Mouse (Mus musculus) embryonic facial prominence, embryonic 11.5 days (tissue): ENCODE data around the gene Vmn1r85. TPM values are rescaled to one million over a fixed set of nuclear protein-coding genes. Genes with fewer than 3 reads are reported as not detected.

Source experiments
- ATAC-seq: fragments of 200-750 bp; cut with Nextera tagmentation; replicated peaks from 2 replicates; pipeline ENCODE4 v1.8.0; 2017; ENCODE audit warnings: low read depth; ENCODE audit not compliant: insufficient number of reproducible peaks, low FRiP score, low TSS enrichment
- DNase-seq: peaks from one replicate; pipeline ENCODE4 v3.0.0-alpha.2; 2015; ENCODE audit warnings: low spot score
- H3K27ac ChIP-seq: fragments of 300-500 bp; sonication (generic); replicated peaks from 2 replicates; pipeline ENCODE4 v1.5.1; 2014; ENCODE audit warnings: mild to moderate bottlenecking, low read depth, low read length, control low read depth
- H3K27me3 ChIP-seq: fragments of 300-500 bp; sonication (generic); 2 replicates; pipeline ENCODE4 v1.6.1; 2014; ENCODE audit warnings: mild to moderate bottlenecking, low read length, moderate library complexity, mixed read lengths; ENCODE audit not compliant: control insufficient read depth, insufficient read depth
- H3K36me3 ChIP-seq: fragments of 300-500 bp; sonication (generic); replicated peaks from 2 replicates; pipeline ENCODE4 v1.6.1; 2014; ENCODE audit warnings: low read depth, mild to moderate bottlenecking, low read length, moderate library complexity, mixed read lengths; ENCODE audit not compliant: control insufficient read depth, insufficient read depth
- H3K4me1 ChIP-seq: fragments of 300-500 bp; sonication (generic); 2 replicates; pipeline ENCODE4 v1.6.1; 2014; ENCODE audit warnings: low read length, mixed read lengths; ENCODE audit not compliant: control insufficient read depth, insufficient read depth
- H3K4me2 ChIP-seq: fragments of 300-500 bp; sonication (generic); 2 replicates; pipeline ENCODE4 v1.6.1; 2014; ENCODE audit warnings: low read depth, mild to moderate bottlenecking, control low read depth, low read length, moderate library complexity
- H3K4me3 ChIP-seq: fragments of 300-500 bp; sonication (generic); 2 replicates; pipeline ENCODE4 v1.5.1; 2014; ENCODE audit warnings: low read depth, low read length, control low read depth
- H3K9ac ChIP-seq: fragments of 300-500 bp; sonication (generic); replicated peaks from 2 replicates; pipeline ENCODE4 v1.6.1; 2014; ENCODE audit warnings: mild to moderate bottlenecking, control low read depth, low read length
- H3K9me3 ChIP-seq: fragments of 300-500 bp; sonication (generic); replicated peaks from 2 replicates; pipeline ENCODE4 v1.6.1; 2016; ENCODE audit warnings: mild to moderate bottlenecking, low read length, inconsistent platforms, mixed read lengths; ENCODE audit not compliant: control insufficient read depth
- WGBS: fragments of 180-500 bp; shearing (Covaris S2); extraction: QIAGEN DNeasy Blood & Tissue Kit; methylation state at CpG from one replicate; pipeline ENCODE4 v1.1.7; 2014; 5-methylcytosine and 5-hydroxymethylcytosine counted together
- polyA plus RNA-seq: library from polyadenylated mRNA; unstranded; fragments of >200 nt; fragmentation: Nextera tagmentation; extraction: Ambion mirVana; gene quantifications from 2 replicates; pipeline ENCODE4 v1.2.1, GENCODE M21; 2014

Vmn1r85 gene
- polyA plus RNA-seq, 1 experiment from 2014 or later, result not detected

- no peaks in the 10 kb centered on the region for H3K36me3 ChIP-seq
- H3K4me1 ChIP-seq, result no peaks in the 10 kb centered on the region
- H3K9me3 ChIP-seq, result no peaks in the 10 kb centered on the region
- 92% methylated on average over 9 of the region's 9 CpGs for WGBS
- ATAC-seq (no peak), DNase-seq (no peak)
- H3K9ac ChIP-seq, result no peak overlapping the region
- no peaks in the 10 kb centered on the region for H3K27me3 ChIP-seq
- H3K4me3 ChIP-seq, result no peak overlapping the region
- H3K27ac ChIP-seq, result no peak overlapping the region
- H3K4me2 ChIP-seq, result no peak overlapping the region
Observed at GRCm38 (mm10) chr7:13059536-13059935, 35.4 kb downstream of the Vmn1r85 start.

GRCm38 (mm10) chr7:13056913-13057700, 37.9 kb downstream of the Vmn1r85 start:
- Histone ChIP-seq H3K9ac (no peak overlapping the region), H3K4me2 (no peak overlapping the region), H3K9me3 (no peaks in the 10 kb centered on the region), H3K36me3 (no peaks in the 10 kb centered on the region), H3K4me1 (no peaks in the 10 kb centered on the region), H3K27ac (no peak overlapping the region), H3K4me3 (no peak overlapping the region), H3K27me3 (no peaks in the 10 kb centered on the region)
- ATAC-seq (no peak), DNase-seq (no peak)
- 60% methylated on average over 8 of the region's 8 CpGs for WGBS

- H3K27me3 ChIP-seq, result no peaks in the 10 kb centered on the region
- H3K27ac ChIP-seq, result peak within 1 kb of the TSS; percentile 73; the same call in 1 of the 2 replicates
- peak within 1 kb of the TSS; percentile 53 for H3K4me2 ChIP-seq
- no peaks in the 10 kb centered on the region for H3K4me1 ChIP-seq
- H3K36me3 ChIP-seq, result no peaks in the 10 kb centered on the region
- ATAC-seq (peak; percentile 95), DNase-seq (peak; percentile 100)
- WGBS, result under 1% methylated on average over 41 of the region's 41 CpGs
- peak within 1 kb of the TSS; percentile 76 for H3K9ac ChIP-seq
- peak within 1 kb of the TSS; percentile 65 for H3K4me3 ChIP-seq
- no peaks in the 10 kb centered on the region for H3K9me3 ChIP-seq
Observed at GRCm38 (mm10) chr7:13054287-13055010, 40.5 kb downstream of the Vmn1r85 start, which contains the start of gene Mzf1. TSS of gene Mzf1 (minus strand) at chr7:13054764.

- Histone ChIP-seq H3K27ac (no peak overlapping the region), H3K4me2 (peak overlapping the region; percentile 41), H3K4me1 (no peaks in the 10 kb centered on the region), H3K9ac (peak overlapping the region; percentile 76), H3K4me3 (peak overlapping the region; percentile 65), H3K27me3 (no peaks in the 10 kb centered on the region), H3K36me3 (no peaks in the 10 kb centered on the region), H3K9me3 (no peaks in the 10 kb centered on the region)
- DNase-seq (no peak), ATAC-seq (no peak)
- 1% methylated on average over 15 of the region's 15 CpGs for WGBS
Observed at GRCm38 (mm10) chr7:13053961-13054286, 41.0 kb downstream of the Vmn1r85 start.

GRCm38 (mm10) chr7:13053501-13053900, 41.5 kb downstream of the Vmn1r85 start:
- Histone ChIP-seq H3K4me3 (no peak overlapping the region), H3K27me3 (no peaks in the 10 kb centered on the region), H3K4me2 (peak overlapping the region; percentile 41; the same call in 1 of the 2 replicates), H3K36me3 (no peaks in the 10 kb centered on the region), H3K9ac (no peak overlapping the region), H3K9me3 (no peaks in the 10 kb centered on the region), H3K4me1 (no peaks in the 10 kb centered on the region), H3K27ac (no peak overlapping the region)
- ATAC-seq (no peak), DNase-seq (no peak)
- 89% methylated on average over 2 of the region's 2 CpGs for WGBS

- H3K4me3 ChIP-seq, result no peak overlapping the region
- no peak overlapping the region for H3K4me2 ChIP-seq
- no peak overlapping the region for H3K9ac ChIP-seq
- H3K36me3 ChIP-seq, result no peaks in the 10 kb centered on the region
- H3K4me1 ChIP-seq, result no peaks in the 10 kb centered on the region
- ATAC-seq (no peak), DNase-seq (no peak)
- H3K27ac ChIP-seq, result no peak overlapping the region
- no peaks in the 10 kb centered on the region for H3K9me3 ChIP-seq
- WGBS, result 89% methylated on average over 13 of the region's 13 CpGs
- H3K27me3 ChIP-seq, result no peaks in the 10 kb centered on the region
Observed at GRCm38 (mm10) chr7:13053001-13053400, 42.0 kb downstream of the Vmn1r85 start.

- DNase-seq, result peak; percentile 79
- Histone ChIP-seq H3K4me1 (peaks cover 4% of the 10 kb centered on the region; the same call in 1 of the 2 replicates), H3K4me2 (no peak overlapping the region), H3K27me3 (peaks cover 31% of the 10 kb centered on the region), H3K9me3 (no peaks in the 10 kb centered on the region; the same call in 1 of the 2 replicates), H3K36me3 (no peaks in the 10 kb centered on the region), H3K9ac (no peak overlapping the region), H3K27ac (no peak overlapping the region), H3K4me3 (no peak overlapping the region)
- 15% methylated on average over 2 of the region's 2 CpGs for WGBS
- ATAC-seq, result peak; percentile 36; the same call in 1 of the 2 replicates
Observed at GRCm38 (mm10) chr7:13046084-13046483, 48.9 kb downstream of the Vmn1r85 start.

GRCm38 (mm10) chr7:13044254-13044625, 50.7 kb downstream of the Vmn1r85 start:
- 4% methylated on average over 23 of the region's 23 CpGs for WGBS
- peak; percentile 7; the same call in 1 of the 2 replicates for ATAC-seq
- Histone ChIP-seq H3K27me3 (peaks cover 31% of the 10 kb centered on the region), H3K4me2 (peak overlapping the region; percentile 94), H3K9me3 (no peaks in the 10 kb centered on the region; the same call in 1 of the 2 replicates), H3K4me3 (peak overlapping the region; percentile 47), H3K36me3 (no peaks in the 10 kb centered on the region), H3K27ac (no peak overlapping the region), H3K9ac (peak overlapping the region; percentile 74), H3K4me1 (peaks cover 4% of the 10 kb centered on the region; the same call in 1 of the 2 replicates)
- DNase-seq, result no peak
